Mouse (Mus musculus) adrenal gland, postnatal 4 days (tissue): ENCODE results near the gene Zdhhc17. TPM values are rescaled to one million over a fixed set of nuclear protein-coding genes. Genes with fewer than 3 reads are reported as not detected.

Source experiments
- DNase-seq, 2 experiments: peaks; one replicate each; pipeline ENCODE4 v3.0.0; 2021 to 2022; ENCODE audit warnings: low spot score in 2 of 2, mixed read lengths in 2 of 2
- long read RNA-seq, 2 experiments: library from polyadenylated mRNA; stranded (forward); transcript quantifications; one replicate each; pipeline ENCODE4 v2.0.0; 2021
- total RNA-seq, 2 experiments: library from RNA; stranded (reverse); gene quantifications; 2 replicates each; pipeline ENCODE4 v1.2.3; 2021

The Zdhhc17 gene
- 10 to 100 TPM; 41.2 to 45.4 TPM for total RNA-seq
- long read RNA-seq, experiment 1, partial matches to known transcripts, result 0 of 2 reads
- long read RNA-seq, experiment 1, other reads (novel, unspliced or antisense), result 2 of 2 reads
- long read RNA-seq, experiment 2, partial matches to known transcripts, result 0 of 6 reads
- long read RNA-seq, experiment 2, other reads (novel, unspliced or antisense), result 6 of 6 reads

- peak; percentile 59 to 83 for DNase-seq
These were observed at the start of gene Zdhhc17 for GRCm38 (mm10) chr10:111009641-111010479. Gene Zdhhc17 (minus strand): TSS chr10:111010140.

DNA sequence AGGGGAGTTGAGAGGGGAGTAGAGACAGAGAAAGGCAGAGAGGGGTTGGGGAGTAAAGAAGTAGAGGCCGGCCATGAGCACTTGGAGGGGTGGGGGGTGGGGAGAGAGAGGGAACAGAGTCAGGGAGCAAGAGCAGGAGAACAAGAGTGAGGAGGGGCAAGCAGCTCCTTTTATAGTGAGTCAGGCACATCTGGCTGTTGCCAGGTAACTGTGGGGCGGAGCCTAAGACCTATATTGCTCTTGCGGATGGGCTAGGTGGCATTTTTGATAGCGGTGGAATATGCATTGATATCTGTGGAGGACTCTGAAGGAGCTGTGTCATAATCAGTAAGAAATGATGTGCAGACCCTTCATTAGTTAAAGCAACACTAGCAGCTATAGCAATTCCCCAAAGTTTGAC is 45.8 kb upstream of the Zdhhc17 start:
- DNase-seq, result no peak

DNA sequence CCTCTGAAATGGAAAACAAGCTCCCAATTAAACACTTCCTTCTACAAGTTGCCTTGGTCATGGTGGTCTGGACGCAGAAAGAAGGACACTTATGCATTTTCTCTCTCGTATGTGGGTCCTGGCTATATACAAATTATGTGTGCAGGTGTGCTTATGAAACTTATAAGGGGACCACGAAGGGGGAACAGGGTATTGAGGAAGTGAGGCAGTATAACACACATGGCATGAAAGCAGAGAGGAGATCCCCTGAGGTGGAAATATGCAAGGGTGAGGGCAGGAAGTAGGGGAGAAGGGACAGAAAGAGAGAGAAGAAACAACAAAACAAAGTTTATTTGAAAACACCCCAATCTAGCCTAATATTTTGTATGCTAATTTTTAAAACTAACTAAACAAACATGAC is 41.7 kb upstream of the Zdhhc17 start:
- DNase-seq, result no peak

DNA sequence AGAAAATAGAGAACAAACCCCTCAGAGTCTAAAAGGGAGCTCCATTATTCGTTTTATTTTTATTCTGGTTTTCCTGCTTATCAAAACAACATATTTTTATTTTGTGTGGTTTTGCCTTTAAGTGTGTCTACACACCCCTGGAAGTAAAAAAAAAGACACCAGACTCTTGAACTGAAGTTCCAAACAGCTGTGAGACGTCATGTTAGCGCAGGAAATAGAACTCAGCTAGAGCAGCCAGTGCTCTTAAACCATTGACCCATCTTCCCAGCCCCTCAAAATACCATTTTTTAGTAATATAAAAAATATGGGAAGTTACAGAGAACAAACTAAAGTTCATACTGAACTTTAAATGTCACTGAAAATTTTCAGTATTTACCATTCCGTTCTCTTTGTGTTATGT is 40.6 kb upstream of the Zdhhc17 start:
- no peak for DNase-seq

GRCm38 (mm10) chr10:111050061-111050460 is 40.1 kb upstream of the Zdhhc17 start:
- no peak for DNase-seq

GRCm38 (mm10) chr10:111047895-111048294 is 38.0 kb upstream of the Zdhhc17 start:
- DNase-seq, result no peak

DNA sequence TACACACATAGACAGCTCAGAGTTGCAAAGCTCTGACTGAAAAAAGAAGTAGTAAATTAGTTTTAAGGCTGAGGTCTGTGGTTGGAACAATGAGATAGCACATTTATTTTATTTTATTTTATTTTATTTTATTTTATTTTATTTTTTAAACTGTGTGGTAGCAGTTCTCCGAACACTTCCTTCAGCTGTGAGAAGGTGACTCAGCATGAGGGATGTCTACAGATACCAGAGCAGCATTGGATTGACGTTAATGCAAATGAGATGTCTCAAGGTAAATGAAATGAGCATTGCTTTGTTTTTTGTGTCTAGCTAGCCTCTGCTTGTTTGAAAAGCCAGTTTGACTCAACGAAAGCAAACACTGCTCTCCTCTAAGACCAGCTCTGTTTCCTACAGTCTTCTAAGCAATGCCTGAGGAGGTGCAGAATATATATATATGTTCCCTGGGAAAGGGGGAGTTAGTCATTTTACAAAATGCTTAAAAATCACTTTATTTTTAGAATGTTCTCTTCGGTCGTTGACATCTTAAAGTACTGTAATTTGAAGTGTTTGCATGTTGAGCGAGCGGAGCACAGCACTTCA is 30.2 kb upstream of the Zdhhc17 start:
- no peak for DNase-seq

- no peak for DNase-seq
These were observed 26.9 kb upstream of the Zdhhc17 start for GRCm38 (mm10) chr10:111036851-111037250.

DNA sequence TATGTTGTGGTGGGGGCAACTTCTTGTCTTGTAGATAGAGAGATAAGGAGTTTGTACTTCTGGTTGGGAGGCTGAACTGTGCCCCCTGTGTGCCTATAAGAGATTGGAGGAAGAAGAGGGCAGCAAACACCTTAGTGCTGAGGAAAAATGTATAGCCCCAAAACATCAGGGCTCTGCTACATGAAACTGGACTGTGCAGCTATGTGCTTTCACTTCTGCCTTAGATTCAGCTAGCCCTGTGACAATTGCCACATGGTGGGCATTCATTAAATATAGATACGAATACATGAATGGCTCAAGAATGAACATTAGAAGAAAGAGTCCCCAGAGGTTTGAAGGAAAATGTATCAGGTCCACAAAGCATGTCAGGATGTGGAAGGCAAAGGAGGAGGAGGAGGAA is 25.2 kb upstream of the Zdhhc17 start:
- no peak for DNase-seq

- DNase-seq, result no peak
These were observed 21.8 kb upstream of the Zdhhc17 start for GRCm38 (mm10) chr10:111031511-111032365.

GRCm38 (mm10) chr10:111030845-111031244 is 20.9 kb upstream of the Zdhhc17 start:
- DNase-seq, result no peak

DNA sequence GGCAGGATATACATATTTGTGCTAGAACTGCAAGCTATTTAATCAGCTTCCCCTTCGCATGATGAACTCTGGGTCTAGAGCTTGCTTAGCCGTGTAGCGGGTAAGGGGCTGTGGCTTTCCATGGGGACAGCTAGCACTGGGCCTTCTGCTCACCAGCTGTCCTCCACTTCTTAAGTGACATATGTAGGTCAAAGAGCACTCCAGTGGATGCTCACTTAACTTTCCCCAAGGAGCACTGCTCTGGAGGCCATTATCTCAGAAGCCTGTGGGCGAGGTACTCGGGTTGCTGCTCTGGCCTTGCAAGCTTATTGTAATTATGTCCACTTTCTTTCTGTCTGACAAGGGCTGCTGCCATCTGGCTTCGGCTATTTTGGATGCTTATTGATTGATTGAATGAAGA is 16.2 kb upstream of the Zdhhc17 start:
- DNase-seq, result no peak

GRCm38 (mm10) chr10:111024746-111025145 is 14.8 kb upstream of the Zdhhc17 start:
- no peak for DNase-seq

DNA sequence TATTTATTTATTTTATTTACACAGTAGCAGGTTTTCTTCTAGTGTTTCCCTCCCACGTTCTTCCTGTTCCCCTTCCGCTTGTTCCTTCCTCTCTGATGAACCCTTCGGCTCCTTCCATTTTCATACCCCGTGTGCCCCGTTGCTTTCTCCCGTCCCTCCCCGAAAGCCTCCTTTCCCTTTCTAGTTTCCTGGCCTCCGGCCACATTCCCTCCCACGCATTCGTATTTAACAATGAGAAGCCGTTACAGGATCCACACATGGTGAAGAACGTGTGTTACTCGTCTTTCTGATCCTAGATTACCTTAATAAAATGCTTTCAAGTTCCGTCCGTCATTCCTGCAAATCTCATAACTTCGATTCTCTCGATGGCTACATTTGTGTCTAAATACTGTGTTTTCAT is 4.5 kb upstream of the Zdhhc17 start:
- DNase-seq, result no peak

DNA sequence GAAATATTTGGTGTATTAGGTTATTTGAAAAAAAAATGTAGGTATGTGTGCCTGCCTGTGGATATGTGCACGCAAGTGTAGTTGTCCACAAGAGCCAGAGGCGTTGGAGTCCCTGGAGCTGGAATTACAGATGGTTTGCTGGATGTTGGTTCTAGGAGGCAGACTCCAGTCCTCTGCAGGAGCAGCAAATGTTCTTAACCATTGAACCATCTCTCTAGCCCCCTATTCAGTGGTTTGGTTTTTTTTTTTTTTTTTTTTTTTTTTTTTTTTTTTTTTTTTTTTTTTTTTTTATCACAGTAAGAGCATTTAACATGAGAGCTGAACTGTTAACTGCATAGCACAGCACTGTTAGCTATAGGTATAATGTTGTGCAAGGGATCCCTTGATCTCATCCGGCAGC is 3.3 kb upstream of the Zdhhc17 start:
- no peak for DNase-seq

- no peak for DNase-seq
These were observed 2.6 kb upstream of the Zdhhc17 start for GRCm38 (mm10) chr10:111012496-111013038.

DNA sequence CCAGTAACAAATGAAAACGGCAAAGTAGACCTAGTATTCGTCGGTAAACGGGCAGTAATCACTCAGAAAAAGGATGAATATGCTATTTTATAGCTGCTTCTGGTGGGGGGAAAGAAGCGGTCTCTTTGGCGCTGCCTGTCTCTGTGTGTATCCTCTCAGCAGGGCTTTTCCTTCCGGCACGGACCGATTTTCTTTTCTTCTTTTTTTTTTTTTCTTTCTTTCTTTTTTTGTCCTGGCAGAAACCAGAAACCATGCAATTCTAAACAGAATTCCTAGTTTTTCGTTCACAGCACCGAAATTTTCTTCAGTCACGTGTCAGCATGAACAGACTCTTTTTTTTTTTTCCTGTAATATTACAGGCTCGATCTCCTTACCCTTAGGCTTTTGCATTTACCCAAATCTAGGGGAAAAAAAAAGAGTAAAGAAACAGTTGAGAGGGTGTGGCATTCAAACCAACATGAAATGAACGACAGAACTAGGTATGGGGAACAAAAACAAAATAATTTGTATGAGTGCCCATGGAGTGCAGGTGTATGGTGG is 1.4 kb upstream of the Zdhhc17 start:
- DNase-seq, result no peak

DNA sequence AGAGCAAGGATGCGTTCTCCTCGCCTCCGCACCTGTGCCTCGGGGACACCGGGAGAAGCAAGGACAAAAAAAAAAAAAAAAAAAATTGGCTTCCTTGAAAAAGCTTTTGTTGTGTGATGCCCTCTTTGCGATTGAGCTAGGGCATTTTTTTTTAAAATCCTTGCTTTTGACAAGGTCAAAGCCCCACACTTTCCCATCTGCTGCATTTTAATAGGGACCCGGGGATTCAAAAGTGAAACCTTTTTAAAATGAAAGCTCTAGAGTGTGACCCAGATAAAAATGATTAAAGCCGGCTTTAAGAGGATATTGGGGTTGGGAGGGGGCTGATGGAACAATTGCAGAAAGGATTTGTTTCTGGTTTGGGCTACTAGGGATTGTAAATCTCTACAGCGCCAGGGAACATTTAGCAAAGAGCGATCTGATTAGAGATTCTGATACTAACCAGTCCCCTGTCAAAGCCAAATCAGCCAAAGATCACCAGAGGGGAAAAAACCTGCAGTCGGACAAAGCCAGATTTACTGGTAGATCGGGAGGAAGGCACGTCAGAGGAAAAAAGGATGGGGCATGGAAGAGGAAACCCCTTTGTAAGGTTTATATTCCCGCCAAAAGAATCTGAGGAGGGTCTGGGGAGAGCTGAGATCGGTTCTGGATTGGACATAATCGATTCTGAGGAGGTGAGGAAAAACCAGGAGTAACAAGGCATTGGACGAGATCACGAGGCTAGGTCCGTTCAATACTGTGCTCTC is 713 bp upstream of the Zdhhc17 start:
- DNase-seq, result no peak

DNA sequence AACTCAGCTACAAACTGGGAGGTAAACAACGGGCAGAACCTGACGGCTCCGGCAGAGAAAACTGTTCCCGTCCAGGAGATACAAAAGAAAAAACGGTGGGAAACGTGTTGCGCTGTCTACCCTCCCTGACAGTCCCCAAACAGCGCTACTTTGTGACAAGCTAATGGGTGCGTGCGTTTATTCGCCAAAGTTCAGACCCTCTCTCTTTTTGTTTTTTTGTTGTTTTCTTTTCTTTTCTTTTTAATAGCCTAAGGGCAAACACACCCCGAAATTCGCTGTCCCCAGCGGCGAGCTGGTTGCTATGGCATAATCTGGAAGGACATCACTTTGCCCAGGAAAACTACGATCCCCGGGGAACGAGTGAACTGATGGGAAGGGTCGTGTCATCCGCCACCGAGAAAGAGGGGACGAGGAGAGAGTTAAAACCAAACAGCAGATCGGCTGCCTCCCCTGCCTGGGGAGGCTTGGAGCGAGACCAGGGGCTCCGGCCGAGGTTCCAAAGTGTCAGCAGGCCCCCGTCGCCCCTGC is 763 bp downstream of the Zdhhc17 start:
- DNase-seq, result no peak

- no peak for DNase-seq
These were observed 2.3 kb downstream of the Zdhhc17 start for GRCm38 (mm10) chr10:111007687-111008086.
